Mouse (Mus musculus) spleen, postnatal 14 days (tissue): ENCODE measurements around the gene Baiap2l2.

Experiments
- DNase-seq, 2 experiments: peaks; one replicate each; pipeline ENCODE4 v3.0.0; 2021 to 2022; ENCODE audit warnings: low spot score in 2 of 2

Baiap2l2 gene

GRCm38 (mm10) chr15:79285399-79285798 is at the start of gene Baiap2l2:
Gene Baiap2l2, minus strand, starts transcription at chr15:79285537.
- DNase-seq, result no peak

DNA sequence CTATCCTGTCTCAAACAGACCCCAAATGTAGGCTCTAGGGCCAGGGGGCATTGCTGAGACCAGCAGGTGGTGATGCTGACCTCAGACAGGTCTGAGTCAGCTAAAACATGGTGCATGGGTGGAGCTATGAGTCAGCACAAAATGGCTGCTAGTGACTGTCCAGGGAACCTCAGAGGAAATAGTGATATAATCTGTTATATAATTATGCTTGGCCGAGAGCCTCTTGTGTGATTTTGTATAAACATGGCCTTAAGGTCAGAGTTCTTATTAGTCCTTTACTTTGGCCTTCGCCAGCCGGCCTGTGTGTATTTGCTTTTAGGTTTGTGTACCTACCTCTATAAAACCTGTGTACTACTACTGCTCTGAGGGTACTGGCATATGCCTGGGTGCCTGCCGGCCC is 48.1 kb upstream of the Baiap2l2 start:
- DNase-seq, result no peak

DNA sequence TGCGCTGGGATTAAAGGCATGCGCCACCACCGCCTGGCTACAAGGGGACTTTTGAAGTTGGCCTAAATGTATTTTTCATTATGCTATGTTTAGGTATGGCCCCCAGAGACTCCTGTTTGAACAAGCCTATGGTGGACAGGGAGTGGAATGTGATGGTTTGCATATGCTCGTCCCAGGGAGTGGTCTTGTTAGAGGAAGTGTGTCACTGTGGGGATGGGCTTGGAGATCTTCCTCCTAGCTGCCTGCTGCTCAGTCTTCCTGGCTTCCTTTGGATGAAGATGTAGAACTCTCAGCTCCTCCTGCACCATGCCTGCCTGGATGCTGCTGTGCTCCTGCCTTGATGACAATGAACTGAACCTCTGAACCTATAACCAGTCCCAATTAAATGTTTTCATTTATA is 45.2 kb upstream of the Baiap2l2 start:
- DNase-seq, result no peak

- DNase-seq, result no peak
Observed at GRCm38 (mm10) chr15:79329979-79330363, 44.6 kb upstream of the Baiap2l2 start.

DNA sequence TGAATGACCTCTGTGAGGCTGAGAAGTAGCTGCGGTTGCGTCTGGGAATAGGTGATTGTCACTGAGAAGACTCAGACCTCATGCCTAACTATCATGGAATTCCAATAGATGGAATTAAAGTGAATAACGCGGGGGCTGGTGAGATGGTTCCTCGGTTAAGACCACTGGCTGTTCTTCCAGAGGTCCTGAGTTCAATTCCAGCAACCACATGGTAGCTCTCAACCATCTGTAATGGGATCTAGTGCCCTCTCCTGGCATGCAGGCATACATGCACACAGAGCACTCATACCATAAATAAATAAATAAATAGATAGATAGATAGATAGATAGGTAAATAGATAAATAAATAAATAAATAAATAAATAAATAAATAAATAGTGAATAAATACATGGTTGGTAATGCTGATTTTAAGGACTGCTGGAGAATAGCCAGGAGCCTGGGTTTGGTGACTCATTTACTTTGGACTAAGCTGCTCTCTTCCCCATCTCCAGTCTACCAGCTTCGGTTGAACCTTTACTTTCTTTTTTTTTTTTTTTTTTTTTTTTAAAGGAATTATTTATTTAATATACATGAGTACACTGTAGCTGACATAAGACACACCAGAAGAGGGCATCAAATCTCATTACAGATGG is 44.1 kb upstream of the Baiap2l2 start:
- DNase-seq, result no peak

DNA sequence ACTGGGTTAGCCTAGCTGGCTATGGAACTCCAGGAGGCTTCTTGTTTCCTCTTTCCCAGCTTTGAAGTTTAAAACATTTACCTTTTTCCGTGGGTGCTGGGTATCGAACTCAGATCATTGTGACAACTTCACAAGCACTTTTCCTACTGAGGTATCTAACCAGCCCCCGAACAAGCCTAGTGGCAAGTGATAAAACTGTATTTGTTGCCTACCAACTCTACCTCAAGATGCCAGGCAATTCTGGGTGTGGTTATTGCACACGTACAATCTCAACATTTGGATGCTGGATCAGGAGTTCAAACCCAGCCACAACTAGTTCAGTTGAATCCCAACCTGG is 43.6 kb upstream of the Baiap2l2 start:
- no peak for DNase-seq

DNA sequence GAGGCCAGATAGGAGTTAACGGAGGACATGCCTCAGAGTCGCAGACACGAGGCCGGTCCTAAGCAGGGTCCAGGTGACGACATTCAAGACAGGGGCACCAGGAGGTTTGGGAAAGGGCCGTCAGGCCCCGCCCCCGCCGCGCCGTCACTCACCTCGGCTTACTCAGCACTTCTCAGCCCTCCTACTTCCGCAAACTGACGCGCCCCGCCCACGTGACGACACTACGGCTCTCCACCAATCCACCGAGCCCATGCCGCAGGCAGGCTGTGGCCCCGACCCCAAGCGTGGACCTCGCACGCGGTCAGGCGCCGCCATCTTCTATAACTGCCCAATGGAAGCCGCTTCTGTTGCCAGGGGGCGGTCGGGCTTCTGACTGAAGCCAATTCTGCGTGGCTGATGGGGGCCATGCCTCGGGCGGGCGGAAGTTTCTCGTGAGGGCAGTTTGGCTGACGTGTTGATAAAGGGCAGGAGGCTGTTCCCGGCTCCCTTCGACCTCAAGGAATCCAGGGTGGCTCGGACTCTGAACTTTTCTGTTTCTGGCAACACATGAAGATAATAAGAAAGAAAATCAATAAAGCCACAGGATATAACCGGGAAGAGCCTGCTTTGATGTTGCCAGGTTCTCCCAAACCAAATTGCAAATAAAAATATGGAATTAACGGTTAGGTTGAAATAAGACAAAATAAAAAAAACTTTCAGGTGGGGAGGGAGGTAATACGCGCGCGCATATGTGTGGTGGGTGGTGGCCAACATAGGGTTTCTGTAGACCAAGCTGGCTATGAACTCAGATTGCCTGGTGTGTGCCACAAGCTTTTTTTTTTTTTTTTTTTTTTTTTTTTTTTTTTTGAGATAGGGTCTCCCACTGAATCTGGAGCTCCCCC is 43.0 kb upstream of the Baiap2l2 start, which contains the start of gene Pla2g6:
TSS of gene Pla2g6 (minus strand) at position 333 of the 881 bp plus-strand sequence.
- DNase-seq, result peak; percentile 95 to 97

DNA sequence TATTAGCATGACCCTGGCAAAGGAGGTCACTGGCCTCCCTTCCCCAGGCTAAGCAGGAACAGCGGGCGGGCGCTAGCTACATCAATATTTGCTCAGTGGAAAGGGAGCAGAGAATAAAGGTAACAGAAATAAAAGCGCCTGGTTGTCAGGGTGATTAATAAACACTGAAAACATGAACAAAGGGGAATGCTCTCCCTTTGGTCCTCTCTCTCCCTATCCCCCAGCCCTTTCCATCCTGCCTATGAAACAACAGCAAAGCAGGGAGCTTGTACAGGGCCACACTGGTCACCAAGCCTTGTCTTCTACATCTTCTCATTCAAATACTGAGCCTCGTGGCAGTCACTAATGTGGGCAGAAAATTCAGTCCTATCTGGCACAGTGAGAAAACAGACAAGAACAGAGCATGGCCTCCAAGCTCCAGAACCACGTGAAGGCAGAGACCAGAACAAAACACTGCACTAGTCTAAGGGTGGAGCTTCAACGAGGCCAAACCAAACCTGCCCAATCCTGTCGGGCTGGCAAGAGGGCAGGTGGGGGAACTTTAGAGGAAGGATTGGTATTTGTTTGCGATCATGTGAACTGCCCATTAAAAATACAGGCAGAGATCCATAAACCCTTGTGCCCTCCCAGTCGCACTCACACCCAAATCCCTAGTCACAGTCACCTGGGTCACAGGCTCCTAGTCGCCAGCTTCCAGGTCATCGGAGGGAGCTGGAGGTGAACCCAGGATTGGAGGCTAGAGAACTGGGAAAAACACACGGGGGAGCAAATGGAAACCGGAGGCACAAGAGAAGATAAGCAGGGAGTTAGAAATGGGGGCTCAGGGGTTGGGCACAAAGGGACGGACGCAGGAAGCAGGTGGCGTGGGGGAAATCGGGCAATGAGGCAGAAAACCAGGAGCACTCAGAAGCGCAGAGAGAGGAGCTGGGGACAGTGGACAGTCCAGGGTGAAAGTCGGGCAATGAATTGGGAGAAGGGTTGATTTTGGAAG is 41.9 kb upstream of the Baiap2l2 start:
- DNase-seq, result no peak

- no peak for DNase-seq
Observed at GRCm38 (mm10) chr15:79326264-79326663, 40.9 kb upstream of the Baiap2l2 start.

GRCm38 (mm10) chr15:79325742-79326141 is 40.4 kb upstream of the Baiap2l2 start:
- DNase-seq, result no peak

GRCm38 (mm10) chr15:79324373-79324772 is 39.0 kb upstream of the Baiap2l2 start:
- no peak for DNase-seq

DNA sequence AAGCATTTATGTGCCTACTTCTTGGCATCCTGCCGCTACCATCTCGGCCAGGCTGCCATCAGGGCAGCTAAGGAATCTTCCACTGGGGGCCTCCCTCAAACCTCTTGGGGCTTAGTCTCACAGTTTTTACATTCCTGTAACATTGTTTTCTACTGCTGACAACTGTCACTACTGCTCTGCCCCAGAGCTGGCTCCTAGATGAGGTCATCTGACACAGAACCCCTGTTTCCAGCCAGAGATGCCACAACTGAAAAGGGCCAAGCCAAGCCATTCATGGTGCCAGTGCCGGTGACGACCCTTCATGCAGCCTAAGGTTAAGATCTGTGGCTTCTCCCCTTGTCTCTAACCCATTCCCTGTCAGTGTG is 38.4 kb upstream of the Baiap2l2 start:
- no peak for DNase-seq

- DNase-seq, result no peak
Observed at GRCm38 (mm10) chr15:79322991-79323790, 37.9 kb upstream of the Baiap2l2 start.

GRCm38 (mm10) chr15:79322281-79322990 is 37.1 kb upstream of the Baiap2l2 start:
- DNase-seq, result no peak

DNA sequence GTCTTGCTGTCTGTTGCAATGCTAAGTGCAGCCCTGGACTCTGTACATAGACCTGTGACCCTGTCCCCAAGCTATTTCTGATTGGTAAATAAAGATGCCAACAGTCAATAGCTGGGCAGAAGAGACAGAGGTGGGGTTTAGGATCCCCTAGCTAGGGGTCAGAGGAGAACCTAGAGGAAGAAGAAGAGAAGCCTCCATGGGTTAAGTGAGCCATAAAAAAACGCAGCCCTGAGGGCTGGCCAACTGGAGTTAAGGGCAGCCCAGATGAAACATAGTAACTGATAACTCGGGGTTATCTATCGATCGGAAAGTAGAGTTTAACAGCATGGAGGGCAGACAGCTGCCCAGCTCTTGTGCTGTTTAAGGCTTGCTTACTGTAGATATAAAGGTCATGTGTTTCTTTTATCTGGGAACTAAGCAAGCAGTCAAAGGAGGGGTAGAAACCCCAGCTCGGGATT is 36.4 kb upstream of the Baiap2l2 start:
- no peak for DNase-seq

- DNase-seq, result no peak
Observed at GRCm38 (mm10) chr15:79313848-79314369, 28.6 kb upstream of the Baiap2l2 start.

GRCm38 (mm10) chr15:79307861-79308260 is 22.5 kb upstream of the Baiap2l2 start:
- DNase-seq, result no peak

DNA sequence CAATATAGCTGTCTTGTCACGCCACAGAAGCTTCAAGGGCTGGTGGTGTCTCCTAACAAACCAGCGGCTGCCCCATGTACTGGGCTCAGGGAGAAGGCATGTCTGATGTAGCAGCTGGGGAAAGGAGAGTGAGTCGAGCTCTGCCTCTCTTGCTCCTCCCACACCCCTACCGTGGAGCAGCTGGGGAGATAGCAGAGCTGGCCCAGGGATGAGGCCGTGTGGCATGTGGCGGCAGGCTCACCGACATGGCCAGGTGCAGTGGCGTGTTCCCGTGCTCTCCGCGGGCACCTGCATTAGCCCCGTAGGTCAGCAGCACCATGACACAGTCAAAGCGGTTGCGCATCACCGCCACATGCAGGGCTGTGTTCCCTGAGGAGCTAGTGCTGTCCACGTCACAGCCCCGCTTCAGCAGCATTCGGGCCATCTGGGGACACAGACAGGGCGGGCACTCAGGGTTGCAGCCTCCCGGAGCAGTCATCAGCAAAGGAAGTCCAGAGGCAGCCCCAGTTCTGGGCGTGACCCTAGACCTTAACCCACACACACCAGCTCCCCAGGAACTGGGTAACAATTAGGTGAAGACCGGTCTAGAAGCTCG is 20.8 kb upstream of the Baiap2l2 start:
- no peak for DNase-seq

DNA sequence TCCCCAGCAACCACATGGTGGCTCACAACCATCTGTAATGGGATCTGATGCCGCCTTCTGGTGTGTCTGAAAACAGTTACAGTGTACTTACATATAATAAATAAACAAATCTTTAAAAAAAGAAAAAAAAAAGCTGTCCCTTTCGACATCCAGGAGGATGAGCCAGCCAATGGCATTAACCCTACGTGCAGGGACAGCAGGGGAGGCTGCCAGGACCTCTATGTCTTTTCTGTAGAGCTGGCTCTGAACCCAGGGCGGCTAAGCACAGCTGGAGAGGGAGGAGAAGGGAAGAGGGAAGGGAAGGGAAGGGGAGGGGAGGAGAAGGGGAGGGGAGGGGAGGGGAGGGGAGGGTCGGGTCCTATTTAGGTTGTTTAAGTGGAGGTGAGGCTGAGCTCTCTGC is 19.5 kb upstream of the Baiap2l2 start:
- no peak for DNase-seq

DNA sequence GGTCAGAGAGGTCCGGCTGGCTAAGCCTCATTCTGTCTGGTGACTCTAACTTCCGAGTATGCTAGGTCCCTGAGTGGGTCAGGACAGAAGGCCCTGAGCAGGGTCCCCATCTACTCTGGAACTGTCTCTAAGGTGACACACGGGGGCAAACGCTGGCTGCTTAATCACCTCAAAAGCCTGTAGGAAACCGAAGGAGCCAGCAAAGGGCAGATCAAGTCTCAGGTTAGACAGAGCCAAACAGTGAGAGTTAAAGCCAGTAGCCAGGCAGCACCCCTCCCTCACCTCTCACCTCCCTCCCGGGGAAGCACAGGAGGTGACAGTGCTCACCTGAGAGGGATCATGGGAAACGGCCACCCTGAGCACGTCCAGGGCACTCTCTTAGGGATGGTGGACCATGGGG is 18.4 kb upstream of the Baiap2l2 start:
- DNase-seq, result no peak
